Mouse (Mus musculus) left cerebral cortex, adult 9 months (tissue): Measurements from ENCODE around the gene Kcng1.

ENCODE experiments used
- DNase-seq, 2 experiments: peaks; one replicate each; pipeline ENCODE4 v3.0.0; 2022; ENCODE audit warnings: low spot score in 2 of 2

The Kcng1 gene

DNA sequence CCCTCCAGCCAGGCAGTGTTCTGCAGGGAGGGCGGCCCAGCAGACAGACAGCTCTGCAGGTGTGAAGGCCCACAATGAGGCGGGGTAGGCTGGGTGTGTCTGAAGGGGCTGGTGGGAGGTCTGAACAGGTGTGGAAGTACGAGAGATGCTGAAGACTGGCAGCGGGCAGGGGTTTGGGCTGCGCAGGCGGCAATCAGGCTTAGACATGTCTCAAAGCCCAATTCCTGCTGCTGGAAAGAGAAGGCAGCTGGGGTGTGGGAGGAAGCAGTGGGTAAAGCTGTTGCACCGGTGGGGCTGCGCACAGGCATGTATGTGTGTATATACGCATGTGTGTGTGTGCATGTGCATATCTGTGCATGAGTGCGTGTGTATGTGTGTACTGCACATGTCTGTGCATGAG lies 20.6 kb downstream of the Kcng1 start:
- DNase-seq = peak; percentile 49 to 77

DNA sequence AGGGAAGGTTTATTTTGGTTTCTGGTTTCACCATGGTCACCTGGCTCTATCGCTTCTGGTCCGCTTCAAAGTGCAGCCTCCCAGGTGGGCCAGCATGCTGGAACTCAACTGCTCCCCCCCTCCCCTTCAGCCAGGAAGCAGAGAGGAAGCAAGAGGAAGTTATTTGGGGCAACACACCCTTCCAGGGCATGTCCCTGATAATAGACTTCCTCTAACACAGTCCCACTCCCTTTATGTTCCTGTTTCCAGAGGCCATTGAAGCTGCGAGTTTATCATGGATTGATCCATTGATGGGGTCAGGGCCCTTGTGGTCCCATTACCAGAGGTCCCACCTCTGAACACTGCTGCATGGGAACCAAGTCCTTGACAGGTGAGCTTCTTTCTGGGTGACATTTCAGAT lies 21.4 kb downstream of the Kcng1 start:
- no peak for DNase-seq

DNA sequence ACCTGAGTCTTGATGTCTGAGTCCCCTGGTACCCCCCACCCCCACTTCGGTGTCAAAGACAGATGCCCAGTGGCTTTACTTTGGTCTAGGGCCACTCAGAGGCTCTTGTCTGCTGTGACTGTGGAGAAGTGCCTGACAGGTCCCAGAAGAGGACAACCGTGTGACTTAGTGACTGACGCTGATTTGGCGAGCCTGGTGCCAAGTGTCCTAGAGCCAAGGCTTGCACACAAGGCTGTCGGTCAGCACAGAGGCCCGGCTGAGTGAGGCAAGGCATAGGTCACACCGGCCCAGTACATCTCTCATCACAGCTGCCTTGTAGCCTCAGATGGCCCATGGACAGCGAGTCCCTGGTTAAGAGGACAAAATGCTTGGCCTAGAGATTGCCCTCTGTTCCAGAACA lies 22.5 kb downstream of the Kcng1 start:
- no peak for DNase-seq

DNA sequence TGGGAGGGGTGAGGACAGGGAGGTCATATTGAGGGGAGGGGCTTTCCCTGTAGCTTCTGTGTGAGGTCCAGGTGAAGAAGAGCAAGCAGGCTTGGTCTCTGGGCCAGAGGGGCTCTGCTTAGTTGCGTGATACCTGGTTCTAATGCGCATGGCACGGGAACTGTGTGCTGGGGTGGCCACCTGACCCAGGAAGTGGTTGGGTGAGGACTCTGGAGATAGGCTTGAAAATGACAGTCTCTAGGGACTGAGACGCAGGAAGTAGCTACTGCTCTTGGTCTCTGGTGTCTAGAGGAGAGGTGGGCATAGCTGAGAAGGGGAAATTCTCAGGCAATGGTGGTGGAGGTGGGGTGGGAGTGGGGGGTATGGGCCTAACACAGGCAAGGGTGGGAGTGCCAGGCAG lies 24.3 kb downstream of the Kcng1 start:
- no peak for DNase-seq

DNA sequence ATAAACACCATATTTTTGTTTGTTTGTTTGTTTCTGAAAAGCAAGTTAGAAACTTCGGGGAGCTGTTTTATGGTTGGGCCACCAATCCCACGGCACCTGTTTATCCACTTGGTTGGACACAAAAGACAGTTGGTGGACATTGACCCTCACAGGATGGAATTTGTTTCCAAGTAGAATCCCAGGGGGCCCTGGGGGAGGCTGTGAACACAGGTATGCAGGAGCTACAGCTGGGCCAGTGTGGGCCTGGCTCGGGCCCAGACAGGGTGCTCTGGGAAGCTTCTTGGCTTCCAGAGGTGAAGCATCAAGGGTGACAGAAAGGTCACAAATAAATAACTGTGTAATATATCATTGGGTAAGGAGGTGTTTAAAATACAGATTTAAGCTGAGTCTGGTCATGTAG lies 25.0 kb downstream of the Kcng1 start:
- DNase-seq = no peak

DNA sequence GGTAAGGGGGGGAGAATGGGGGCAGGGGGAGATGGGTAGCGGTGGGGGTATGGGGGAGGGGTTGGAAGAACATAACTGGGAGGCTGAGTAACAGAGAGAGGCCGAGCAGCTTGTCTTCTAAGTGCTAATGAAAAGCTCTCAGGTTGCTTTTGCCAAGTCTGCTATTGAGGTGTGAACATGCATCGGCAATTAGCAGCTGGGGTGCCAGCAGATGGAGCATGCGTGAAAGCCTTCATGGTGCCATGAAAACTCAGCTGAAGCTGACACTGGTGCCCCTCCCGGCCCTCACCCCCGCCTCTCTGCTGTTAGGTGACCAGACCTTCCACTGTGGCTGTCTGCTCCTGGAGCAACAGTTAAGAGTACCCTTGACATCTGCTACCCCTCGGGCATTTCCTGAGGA lies 27.7 kb downstream of the Kcng1 start:
- DNase-seq = peak in 1 of 2 experiments; percentile 61

DNA sequence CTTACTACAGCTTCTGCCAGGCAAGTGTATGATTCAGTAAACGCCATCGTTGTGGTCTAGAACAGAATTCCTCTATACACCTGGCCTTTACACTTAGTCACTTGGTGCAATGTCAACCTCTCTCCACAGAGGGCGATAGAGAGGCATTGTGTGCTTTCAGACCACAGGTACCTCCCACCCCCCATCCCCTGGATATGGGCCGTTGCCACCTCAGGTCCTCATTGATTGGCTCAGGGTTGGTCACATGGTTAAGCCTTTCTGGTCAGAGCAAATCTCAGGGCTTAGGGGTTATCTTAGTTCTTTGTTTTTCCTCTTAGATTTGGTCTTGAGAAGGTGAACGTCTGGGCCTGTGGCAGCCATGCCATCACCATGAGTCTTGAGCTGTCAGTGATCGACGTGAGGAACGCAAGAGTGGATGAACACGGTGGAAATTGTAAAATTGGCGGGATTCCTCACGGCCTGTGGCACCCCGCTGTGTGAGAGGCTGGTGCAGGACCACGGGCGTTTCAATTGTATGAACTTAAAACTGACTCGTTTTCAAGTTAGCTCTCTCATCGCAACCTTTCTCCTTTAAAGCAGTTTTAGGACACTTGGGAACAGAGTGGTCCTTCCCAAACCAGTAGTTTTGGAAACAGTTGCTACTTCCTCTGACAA lies 28.8 kb downstream of the Kcng1 start:
- peak in 1 of 2 experiments; percentile 30 for DNase-seq

DNA sequence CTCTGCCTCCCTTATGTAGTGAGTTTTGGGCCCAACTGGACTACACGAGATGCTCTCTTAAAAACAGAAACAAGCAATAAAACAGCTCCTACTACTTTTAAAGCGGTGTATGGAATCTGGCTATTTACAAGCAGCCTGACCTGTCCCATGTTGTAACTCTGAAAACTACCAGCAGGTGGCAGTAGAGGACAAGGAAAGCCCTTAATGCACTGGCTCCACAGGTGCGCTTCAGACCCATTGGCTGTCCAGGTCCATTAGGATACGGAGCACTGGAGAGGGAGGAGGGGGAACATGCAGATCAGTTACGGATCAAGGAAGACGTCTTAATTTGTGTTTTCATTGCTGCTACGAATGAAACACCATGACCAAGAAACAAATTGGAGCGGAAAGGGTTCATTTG lies 31.3 kb downstream of the Kcng1 start:
- DNase-seq = peak in 1 of 2 experiments; percentile 93

DNA sequence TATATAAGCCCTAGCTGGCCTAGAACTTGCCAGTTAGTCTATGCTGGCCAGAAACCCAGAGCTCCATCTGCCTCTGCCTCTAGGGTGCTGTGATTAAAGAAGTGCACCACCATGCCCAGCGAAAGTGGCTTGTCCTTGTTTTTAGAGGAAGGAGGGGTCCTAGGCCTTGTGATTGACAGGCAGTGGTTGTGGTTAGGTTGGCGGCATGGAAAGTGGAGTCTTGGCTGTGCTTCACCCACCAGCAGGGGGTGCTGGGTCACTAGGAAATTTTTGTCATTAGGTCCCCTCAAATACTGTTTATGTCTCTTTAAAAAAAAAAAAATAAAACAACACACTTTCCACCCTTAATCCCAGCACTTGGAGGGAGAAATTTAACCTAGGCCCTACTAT lies 32.7 kb downstream of the Kcng1 start:
- DNase-seq = no peak

DNA sequence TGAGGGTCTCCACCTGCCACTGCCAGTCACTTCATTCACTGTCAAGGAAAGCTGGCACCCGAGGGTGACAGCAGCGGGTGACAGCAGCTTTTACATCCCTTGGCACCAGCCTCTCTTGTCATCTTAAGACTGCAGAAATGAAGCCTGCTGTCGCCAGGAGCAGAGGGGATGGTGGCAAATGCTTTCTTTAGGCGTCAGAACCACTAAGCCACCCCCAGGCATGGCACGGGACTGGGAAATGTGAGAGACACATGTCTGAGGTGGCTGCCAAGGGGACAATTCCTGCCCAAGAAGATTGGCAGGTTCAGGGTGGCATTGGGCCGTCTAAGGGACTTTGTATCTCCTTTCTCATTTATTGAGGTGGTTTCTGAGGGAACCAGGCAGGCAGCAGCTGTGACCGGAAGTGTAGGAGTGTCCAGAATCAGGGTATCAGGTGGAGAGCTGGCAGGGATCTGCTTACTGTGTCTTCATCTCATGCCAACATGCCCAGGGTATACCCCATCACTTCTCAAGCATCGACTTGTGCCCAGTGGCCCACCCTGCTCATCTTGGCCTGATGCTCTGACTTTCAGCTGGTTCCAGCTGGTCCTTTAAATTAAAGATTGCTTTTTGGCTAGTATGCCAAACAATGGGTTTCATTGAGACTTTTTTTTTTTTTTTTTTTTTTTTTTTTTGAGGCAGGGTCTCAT lies 33.2 kb downstream of the Kcng1 start:
- no peak for DNase-seq

DNA sequence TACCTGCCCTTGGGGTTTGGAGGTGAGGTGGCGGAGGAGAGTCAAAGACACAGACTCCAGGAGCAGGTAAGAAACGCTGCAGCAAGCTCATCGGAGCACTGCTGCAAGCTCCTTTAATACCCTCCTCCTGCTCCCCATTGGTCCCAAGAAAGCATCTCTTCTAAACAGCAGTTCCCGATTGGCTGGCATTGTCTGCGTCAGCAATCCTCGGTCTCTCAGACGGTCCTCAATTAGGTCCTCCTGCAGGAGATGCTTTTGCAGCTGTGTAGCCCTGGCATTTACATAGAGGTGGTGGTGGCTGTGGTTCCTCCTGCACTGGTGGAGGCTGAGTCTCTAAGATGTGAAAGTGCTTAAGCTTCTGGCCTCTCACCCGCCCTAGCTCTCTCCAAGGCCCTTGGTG lies 36.0 kb downstream of the Kcng1 start:
- no peak for DNase-seq

DNA sequence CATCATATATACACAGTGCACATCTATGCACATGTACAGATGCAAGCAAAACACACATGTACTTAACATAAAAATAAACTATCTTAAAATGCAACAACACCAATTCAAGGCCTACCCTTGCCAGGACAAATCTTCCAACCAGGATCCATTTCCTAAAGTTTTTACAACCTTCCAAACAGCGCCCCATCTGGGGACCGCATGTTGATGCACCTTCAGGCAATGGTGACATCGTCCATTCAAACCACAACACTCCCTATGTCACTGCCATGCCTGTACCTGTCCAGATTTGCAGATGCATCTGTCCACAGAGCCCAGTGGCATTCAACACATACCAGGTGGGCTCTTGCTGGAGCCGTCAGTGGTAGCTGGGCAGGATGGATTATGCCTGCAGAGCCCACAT lies 38.3 kb downstream of the Kcng1 start:
- DNase-seq = no peak

DNA sequence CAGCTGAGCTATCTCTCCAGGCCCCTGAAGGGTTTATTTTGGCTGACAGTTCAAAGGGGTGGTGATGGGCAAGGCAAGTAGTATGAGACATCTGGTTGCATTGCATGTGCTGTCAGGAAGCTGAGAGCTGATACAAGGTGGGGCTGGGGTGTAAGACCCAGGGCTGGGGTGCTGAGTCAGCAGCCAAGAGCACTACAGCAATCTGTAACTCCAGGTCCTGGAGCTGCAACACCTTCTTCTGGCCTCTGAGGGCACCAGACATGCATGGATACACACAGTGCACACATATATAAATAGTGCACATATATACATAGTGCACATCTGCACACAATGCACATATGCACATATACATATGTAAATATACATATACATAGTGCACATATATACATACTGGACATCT lies 38.7 kb downstream of the Kcng1 start:
- DNase-seq = no peak

DNA sequence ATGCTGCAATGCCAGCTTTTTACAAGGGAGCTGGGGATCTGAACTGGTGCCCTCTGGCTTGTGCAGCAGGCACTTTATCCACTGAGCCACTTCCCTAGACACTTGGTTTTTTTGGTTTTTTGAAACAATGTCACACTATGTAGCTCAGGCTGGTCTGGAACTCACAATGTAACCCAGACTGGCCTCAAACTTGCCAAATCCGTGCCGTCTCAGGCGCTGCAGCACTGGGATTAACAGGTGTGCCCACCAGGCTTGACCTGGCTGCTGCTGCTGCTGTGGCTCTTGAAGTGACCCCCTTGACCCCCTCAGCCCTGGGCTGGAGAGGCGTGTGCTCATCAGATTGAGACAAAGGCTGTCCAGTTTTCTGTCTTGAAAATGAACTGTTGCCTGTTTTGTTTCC lies 43.2 kb downstream of the Kcng1 start:
- no peak for DNase-seq

DNA sequence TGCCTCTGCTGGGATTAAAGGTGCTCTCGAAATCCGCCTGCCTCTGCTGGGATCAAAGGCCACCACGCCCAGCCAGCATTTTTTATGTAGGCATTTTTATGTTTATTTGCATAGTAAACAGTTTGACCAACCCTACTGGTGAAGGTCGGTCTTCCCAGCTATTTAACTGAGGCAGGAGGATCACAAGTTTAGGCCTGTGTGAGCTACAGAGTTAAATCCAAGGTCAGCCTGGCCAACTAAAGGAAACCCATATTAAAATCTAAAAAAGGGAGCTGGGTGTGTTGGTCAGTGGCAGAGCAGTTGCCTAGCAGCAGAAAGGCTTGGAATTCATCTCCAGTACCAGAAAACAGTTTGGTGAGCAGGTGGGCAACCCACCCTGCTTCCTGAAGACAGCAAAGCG lies 48.2 kb downstream of the Kcng1 start:
- DNase-seq = no peak

DNA sequence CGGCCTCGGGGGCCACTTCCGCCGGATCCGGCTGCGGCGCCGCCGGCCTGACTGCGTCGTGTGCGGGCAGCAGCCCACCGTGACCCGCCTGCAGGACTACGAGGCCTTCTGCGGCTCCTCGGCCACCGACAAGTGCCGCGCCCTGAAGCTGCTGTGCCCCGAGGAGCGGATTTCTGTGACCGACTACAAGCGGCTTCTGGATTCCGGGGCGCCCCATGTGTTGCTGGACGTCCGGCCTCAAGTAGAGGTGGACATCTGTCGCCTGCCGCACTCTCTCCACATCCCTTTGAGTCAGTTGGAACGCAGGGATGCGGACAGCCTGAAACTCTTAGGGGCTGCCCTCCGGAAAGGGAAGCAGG lies 50.1 kb downstream of the Kcng1 start:
- DNase-seq = no peak

DNA sequence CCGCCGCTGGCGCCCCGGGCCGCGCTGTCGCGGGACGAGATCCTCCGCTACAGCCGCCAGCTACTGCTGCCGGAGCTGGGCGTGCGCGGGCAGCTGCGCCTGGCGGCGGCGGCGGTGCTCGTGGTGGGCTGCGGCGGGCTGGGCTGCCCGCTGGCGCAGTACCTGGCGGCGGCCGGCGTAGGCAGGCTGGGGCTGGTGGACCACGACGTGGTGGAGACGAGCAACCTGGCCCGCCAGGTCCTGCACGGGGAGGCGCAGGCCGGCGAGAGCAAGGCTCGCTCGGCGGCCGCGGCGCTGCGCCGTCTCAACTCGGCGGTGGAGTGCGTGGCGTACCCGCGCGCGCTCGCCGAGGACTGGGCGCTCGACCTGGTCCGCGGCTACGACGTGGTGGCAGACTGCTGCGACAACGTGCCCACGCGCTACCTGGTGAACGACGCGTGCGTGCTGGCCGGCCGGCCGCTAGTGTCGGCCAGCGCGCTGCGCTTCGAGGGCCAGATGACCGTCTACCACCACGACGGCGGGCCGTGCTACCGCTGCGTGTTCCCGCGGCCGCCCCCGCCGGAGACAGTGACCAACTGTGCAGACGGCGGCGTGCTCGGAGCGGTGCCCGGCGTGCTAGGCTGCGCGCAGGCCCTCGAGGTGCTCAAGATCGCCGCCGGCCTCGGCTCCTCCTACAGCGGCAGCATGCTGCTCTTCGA lies 50.6 kb downstream of the Kcng1 start:
- DNase-seq = no peak

DNA sequence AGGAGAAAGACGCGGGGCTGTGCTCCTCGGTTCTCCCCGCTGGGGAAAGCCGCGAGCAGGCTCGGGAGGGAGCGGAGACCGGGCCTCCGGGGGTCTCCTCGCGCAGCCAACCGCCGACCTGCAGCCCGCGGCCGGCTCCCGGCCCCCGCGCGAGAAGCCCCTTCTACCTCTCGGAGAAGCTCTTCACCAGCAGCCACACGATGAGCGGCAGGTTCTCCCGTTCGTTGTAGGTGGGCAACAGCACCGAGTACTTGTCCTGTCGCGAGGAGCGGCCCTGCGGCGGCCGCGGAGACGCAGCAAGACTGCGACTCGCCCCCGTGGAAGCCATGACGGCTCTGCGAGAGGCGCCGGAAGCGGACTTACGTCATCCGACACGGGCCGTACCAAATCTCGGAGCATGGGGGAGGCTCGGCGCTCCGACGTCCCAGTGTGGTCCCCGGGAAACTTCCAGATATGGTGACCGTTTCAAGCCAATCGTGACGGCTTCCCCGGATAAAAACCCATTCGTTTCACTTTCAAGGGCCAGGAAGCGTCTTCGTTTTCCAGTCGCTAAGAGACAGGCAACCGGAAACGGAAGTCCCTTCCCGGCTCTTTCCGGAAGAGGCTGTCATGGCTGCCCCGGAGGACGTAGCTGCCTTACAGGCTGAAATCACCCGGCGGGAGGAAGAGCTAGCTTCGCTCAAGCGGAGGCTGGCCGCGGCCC lies 51.4 kb downstream of the Kcng1 start, which contains the start of the genes Gm20716, Dpm1 and Mocs3:
Gene Gm20716, minus strand, starts transcription at position 339 of the 703 bp plus-strand sequence.
Gene Dpm1, minus strand, starts transcription at position 566 of the 703 bp plus-strand sequence.
Gene Mocs3, plus strand, starts transcription at position 597 of the 703 bp plus-strand sequence.
- DNase-seq = peak; percentile 81 to 86

DNA sequence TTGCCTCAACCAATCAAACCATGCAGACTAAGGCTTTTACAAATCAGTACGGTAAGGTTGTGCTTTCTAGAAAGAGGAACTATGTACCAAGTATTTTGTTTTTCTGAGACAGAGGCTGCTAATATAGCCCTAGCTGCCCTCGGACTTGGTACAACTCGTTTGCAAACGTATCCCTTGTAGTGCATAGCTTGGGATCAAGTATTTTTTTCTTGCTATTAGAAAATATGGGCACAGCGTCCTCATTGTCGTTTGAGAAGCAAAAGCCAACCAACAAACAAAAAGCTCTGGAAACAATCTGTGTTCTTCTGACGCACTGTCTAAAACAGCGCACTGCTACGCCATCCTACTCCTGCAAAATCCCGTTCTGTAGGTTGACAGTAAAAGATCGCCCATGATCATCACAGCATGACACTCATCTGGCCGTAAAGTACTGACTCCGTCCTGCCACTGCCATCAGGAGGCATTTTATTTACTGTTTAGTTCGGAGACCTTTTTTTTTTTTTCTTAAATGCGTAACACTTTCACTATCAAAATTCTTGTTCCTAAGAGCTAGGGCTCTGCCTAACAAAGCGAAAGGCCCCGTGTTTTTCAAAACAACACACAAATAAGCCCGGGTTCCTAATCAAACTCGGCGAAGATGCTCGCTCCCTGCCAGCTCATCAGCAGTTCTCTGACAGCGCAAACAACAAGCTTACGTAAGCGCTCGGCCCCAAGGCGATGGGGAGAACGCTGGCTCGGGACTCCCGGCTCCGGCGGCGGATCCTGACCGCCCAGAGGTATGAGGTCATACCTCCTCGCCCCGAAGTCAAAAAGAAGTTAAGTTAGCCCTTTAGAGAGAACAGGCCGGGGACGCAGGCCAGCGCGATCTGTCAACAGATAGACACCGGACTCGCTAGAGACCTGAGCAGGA lies 52.2 kb downstream of the Kcng1 start:
- peak in 1 of 2 experiments; percentile 51 for DNase-seq

DNA sequence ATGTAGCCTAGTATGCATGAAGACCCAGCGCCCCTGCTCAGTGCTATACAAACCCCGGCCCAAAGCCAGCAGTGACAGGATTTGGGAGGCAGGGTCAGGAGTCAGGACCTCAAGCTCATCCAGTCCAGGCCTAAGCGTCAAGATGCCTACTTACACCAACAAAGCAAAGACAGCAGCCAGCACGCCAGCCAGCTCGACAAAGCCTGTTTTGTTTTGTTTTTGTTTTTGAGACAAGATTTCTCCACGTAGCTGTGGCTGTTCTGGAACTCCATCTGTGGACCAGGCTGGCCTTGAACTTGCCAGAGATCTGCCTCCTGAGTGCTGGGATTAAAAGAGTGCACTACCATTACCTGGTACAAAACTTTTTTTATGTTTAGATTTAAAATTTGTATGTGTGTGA lies 58.2 kb downstream of the Kcng1 start:
- no peak for DNase-seq

DNA sequence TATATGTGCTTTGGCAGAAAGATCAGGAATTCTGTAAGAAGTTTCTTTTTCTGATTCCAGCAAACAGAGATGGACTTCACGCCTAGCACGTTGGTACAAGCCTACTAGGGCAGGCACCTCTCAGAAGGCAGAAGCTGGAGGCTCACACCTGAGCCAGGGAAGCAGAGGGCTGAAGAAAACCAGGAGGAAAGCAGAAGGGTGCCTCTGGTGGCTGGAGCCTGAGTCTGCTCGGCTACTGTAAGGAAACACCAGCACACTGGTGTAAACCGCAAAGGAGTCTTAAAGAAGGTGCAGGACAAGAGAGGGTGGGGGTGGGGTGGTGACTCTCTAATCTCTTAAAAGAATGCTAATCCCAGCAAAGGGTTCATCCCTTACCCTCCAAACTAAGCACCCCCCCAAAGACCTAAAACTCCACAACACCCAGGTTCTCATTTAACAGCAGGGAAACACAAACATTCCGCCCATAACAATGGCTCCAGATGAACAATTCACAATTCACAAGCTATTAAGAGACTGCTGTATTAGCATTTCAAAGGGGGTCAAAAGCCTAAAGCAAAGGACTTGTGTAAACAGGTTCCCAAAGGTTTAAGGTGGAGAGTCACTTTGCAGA lies 67.6 kb downstream of the Kcng1 start:
- DNase-seq = no peak
